Mouse (Mus musculus): ENCODE results near the gene Ftsj3. TPM values are rescaled to one million over a fixed set of nuclear protein-coding genes. Genes with fewer than 3 reads are reported as not detected.

Gene Ftsj3
- 37.5 TPM for polyA plus RNA-seq (2014; fragmentation: Illumina TruSeq; extraction: RNeasy Lipid Tissue Mini Kit (QIAGEN cat#74804); ENCODE audit: low read depth, low replicate concordance)

DNA sequence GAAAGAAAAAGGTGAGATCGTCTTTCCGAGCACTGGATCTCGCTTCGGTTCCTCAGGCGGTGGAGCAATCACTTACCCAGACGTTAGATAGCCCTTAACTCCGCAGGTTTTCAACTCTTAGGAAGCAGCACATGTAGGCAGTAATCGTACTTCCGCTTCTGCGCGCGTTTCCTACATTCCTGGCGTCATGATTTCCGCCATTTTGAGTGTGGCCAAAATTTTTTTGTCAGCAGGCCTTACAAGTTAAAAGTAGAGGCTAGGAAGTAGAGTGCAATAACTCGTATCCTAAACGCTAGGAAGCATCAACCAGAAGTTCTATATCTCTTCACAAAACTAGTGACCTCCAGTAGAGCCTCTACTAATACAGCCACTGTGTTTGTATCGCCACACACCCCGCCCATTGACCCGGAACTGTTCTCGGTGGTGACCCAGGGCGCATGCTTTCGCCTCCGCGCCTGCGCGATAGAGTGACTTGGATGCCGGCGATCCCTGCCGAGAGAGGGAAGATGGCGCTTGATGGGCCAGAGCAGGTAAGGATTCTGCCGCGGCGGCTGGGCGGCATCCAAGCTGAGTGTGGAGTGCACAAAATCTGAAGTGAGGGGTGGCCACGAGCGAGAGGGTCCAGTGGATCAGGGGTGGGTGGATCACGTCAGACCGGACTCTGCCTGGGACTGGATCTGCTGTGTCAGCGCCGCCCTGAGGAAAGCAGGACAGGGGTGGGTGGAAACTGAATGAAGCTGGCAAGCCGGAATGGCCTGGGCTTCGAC is at the start of gene Ftsj3, which contains the start of gene Psmc5:
Ftsj3 (minus strand) TSS at position 395 of the 767 bp plus-strand sequence.
Psmc5 (plus strand) TSS at position 470 of the 767 bp plus-strand sequence.

DNA sequence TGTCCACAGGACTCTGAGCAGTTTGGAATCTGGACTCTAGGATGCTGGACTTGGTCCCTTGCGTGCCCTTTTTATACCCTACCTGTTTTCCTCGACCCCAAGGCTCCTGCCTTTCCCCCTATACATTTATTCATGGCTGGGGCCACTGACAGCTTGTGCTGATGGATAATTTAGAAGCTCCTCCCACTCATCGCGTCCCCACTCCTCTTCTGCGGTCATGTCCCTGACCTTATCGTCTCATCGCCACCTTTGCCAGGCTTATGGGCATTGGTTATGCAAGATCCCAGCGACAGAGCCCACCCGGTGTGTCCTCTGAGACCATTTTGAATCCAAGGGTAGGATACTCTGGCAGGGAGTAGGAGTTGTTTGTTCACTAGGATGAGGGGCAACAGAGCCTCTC is 45.9 kb upstream of the Ftsj3 start, which contains the start of gene Gh:
Gh (minus strand) TSS at position 101 of the 400 bp plus-strand sequence.

GRCm38 (mm10) chr11:106276454-106276853 is 20.6 kb upstream of the Ftsj3 start, which contains the start of gene Tcam1:
Gene Tcam1, plus strand, starts transcription at chr11:106276672.

DNA sequence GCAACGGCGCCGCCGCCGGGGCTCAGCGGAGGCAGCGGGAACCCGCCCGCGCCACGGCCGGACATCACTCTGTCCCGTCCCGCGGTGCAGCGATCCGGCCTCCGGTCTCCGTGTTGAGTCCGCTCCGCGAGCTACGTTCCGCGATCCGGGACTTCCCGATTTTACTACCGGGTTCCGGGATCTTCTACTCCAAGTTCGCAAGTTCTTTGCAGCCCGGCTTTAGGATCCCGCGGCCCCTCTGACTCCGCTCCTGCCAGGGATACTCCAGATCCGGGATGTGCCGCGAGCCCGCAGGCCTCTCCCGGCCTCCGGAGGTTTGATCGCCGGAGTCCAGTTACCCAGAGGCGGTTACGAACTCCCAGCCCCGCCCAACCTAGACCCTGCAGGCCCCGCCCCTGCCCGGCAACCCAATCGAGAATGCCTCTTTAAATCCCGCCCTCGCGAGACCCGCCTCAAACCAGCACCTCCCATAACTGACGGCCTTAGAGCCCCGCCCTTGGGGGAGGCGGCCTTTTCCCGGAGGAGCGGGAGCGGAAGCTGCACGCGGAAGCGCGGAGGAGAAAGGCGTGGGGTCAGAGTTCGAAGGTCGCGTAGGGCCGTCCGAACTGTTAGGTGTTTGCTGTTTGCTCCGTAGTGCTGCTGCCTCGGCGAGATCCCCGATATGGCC is 16.9 kb upstream of the Ftsj3 start, which contains the start of gene Smarcd2:
Smarcd2 (minus strand) TSS at position 329 of the 667 bp plus-strand sequence.

DNA sequence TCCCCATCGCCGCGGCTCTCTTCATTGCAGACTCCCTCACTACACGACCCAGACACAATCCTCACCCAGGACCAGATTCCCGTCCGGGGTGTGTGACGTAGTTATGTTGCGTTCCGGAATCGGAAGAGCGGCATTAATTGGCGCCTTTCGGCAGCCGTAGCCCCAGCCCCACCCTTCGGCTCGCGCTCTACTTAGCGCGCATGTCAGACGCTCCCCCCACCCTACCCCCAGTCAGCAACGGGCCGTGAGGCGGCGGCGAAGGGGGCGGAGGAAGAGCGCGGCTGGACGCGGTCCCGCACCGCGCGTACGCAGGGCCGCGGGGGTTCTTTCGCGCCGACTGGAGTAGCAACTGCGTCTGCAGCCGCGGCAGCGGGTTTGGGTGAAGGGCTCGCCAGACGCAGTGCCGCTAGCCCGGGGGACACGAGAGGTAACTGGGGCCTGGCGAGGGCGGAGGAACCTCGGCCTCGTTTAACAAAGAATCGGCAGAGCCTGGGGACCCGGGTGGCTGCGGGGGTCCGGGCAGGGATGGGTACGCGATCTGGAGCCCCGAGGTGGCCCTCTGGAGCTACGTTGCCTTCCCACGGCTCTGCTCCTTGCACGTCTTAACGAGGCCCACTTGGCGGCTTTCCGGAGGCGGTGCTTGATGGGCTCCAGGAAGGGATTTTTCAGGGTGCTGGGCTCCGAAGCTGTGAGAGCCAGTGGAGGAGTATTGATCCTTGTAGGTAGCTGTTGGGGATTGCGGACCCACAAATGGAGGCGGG is 39.0 kb downstream of the Ftsj3 start, which contains the start of gene Ddx42:
Ddx42 (plus strand) TSS at position 197 of the 761 bp plus-strand sequence.

DNA sequence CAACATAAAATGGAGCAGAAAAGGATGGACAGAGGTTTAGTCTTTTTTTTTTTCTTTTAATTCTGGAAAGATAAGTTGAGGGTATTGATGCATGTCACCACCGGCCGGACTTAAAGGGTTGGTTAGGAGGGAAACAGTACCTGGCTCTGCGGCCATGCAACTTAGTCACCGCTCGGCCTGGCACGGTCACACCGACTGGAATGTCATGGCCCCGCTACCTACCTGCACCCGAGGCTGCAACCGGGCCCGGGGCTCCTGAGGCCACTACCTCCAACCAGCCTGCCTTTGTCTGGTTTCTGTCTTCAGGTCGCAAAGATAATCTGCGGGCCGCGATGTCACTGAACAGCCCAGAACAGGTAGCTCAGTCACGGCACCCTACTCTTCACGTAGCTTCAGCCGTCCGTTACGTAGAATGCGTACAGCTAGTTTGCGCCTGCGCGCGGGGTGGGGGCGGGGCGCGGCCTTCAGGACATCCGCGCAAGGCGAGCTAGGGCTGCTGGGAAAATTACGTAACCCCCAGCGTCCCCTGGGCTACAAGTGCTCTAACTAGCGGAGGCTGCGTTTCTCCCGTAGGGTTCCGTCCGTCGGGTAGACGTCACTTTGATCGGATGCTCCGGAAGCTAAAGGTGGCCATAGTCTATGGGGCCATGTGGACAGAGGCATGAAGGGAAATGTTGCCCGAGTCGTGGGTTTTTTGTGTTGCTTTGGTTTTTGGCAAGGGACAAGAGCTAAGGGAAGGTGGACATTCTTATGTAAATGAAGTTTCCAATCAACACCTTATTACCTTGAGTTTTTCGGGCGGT is 39.8 kb downstream of the Ftsj3 start, which contains the start of gene Ccdc47:
Ccdc47 (minus strand) TSS at position 418 of the 803 bp plus-strand sequence.

DNA sequence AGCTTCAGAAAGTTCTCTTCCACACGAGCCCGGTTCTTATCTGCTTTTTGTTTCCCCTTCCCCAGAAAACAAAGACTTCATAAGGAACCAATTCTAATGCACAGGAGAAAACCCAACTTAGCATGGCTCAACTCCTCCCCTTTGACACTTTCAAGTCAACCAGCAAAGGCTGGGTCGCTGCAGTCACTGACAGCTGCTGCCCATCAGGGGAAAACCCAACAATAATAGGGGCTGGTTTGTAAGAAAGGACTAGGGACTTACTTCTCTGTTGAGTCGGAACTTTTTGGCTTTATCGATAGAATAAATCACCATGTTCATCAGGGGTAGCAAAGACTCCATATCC is 53.8 kb downstream of the Ftsj3 start, which contains the start of gene Strada:
Strada (minus strand) TSS at position 46 of the 343 bp plus-strand sequence.

Other genes with a start within 250 kb of the Ftsj3 start
- 0.15 TPM for gene Kcnh6, start 248.0 kb downstream of the Ftsj3 start, polyA plus RNA-seq (2014; fragmentation: Illumina TruSeq; extraction: RNeasy Lipid Tissue Mini Kit (QIAGEN cat#74804); ENCODE audit: low read depth, low replicate concordance)
- gene Dcaf7, start 219.2 kb downstream of the Ftsj3 start, polyA plus RNA-seq (2014; fragmentation: Illumina TruSeq; extraction: RNeasy Lipid Tissue Mini Kit (QIAGEN cat#74804); ENCODE audit: low read depth, low replicate concordance): 42.8 TPM
- gene Taco1, start 190.0 kb downstream of the Ftsj3 start, polyA plus RNA-seq (2014; fragmentation: Illumina TruSeq; extraction: RNeasy Lipid Tissue Mini Kit (QIAGEN cat#74804); ENCODE audit: low read depth, low replicate concordance): 12.3 TPM
- gene Map3k3, start 171.5 kb downstream of the Ftsj3 start, polyA plus RNA-seq (2014; fragmentation: Illumina TruSeq; extraction: RNeasy Lipid Tissue Mini Kit (QIAGEN cat#74804); ENCODE audit: low read depth, low replicate concordance): 39.8 TPM
- 4.8 TPM for gene Gm10840, start 95.2 kb downstream of the Ftsj3 start, polyA plus RNA-seq (2014; fragmentation: Illumina TruSeq; extraction: RNeasy Lipid Tissue Mini Kit (QIAGEN cat#74804); ENCODE audit: low read depth, low replicate concordance)
- gene Limd2, start 95.2 kb downstream of the Ftsj3 start, polyA plus RNA-seq (2014; fragmentation: Illumina TruSeq; extraction: RNeasy Lipid Tissue Mini Kit (QIAGEN cat#74804); ENCODE audit: low read depth, low replicate concordance): 43.2 TPM
- gene Strada, start 53.9 kb downstream of the Ftsj3 start, polyA plus RNA-seq (2014; fragmentation: Illumina TruSeq; extraction: RNeasy Lipid Tissue Mini Kit (QIAGEN cat#74804); ENCODE audit: low read depth, low replicate concordance): 21.7 TPM
- gene Ccdc47, start 39.7 kb downstream of the Ftsj3 start, polyA plus RNA-seq (2014; fragmentation: Illumina TruSeq; extraction: RNeasy Lipid Tissue Mini Kit (QIAGEN cat#74804); ENCODE audit: low read depth, low replicate concordance): 76.2 TPM
- gene Ddx42, start 39.2 kb downstream of the Ftsj3 start, polyA plus RNA-seq (2014; fragmentation: Illumina TruSeq; extraction: RNeasy Lipid Tissue Mini Kit (QIAGEN cat#74804); ENCODE audit: low read depth, low replicate concordance): 43.4 TPM
- 123 TPM for gene Psmc5, start 75 bp upstream of the Ftsj3 start, polyA plus RNA-seq (2014; fragmentation: Illumina TruSeq; extraction: RNeasy Lipid Tissue Mini Kit (QIAGEN cat#74804); ENCODE audit: low read depth, low replicate concordance)
- gene Smarcd2, start 16.9 kb upstream of the Ftsj3 start, polyA plus RNA-seq (2014; fragmentation: Illumina TruSeq; extraction: RNeasy Lipid Tissue Mini Kit (QIAGEN cat#74804); ENCODE audit: low read depth, low replicate concordance): 55.6 TPM
- 2.4 TPM for gene Tcam1, start 20.6 kb upstream of the Ftsj3 start, polyA plus RNA-seq (2014; fragmentation: Illumina TruSeq; extraction: RNeasy Lipid Tissue Mini Kit (QIAGEN cat#74804); ENCODE audit: low read depth, low replicate concordance)
- gene Gh, start 45.8 kb upstream of the Ftsj3 start, polyA plus RNA-seq (2014; fragmentation: Illumina TruSeq; extraction: RNeasy Lipid Tissue Mini Kit (QIAGEN cat#74804); ENCODE audit: low read depth, low replicate concordance): not detected
- 0.97 TPM for gene Cd79b, start 58.7 kb upstream of the Ftsj3 start, polyA plus RNA-seq (2014; fragmentation: Illumina TruSeq; extraction: RNeasy Lipid Tissue Mini Kit (QIAGEN cat#74804); ENCODE audit: low read depth, low replicate concordance)
- 0.22 TPM for gene Scn4a, start 97.2 kb upstream of the Ftsj3 start, polyA plus RNA-seq (2014; fragmentation: Illumina TruSeq; extraction: RNeasy Lipid Tissue Mini Kit (QIAGEN cat#74804); ENCODE audit: low read depth, low replicate concordance)
- 5.2 TPM for gene Prr29, start 109.4 kb upstream of the Ftsj3 start, polyA plus RNA-seq (2014; fragmentation: Illumina TruSeq; extraction: RNeasy Lipid Tissue Mini Kit (QIAGEN cat#74804); ENCODE audit: low read depth, low replicate concordance)
- 16.0 TPM for gene Icam2, start 132.0 kb upstream of the Ftsj3 start, polyA plus RNA-seq (2014; fragmentation: Illumina TruSeq; extraction: RNeasy Lipid Tissue Mini Kit (QIAGEN cat#74804); ENCODE audit: low read depth, low replicate concordance)
- 44.1 TPM for gene Ern1, start 231.8 kb upstream of the Ftsj3 start, polyA plus RNA-seq (2014; fragmentation: Illumina TruSeq; extraction: RNeasy Lipid Tissue Mini Kit (QIAGEN cat#74804); ENCODE audit: low read depth, low replicate concordance)